Mouse (Mus musculus) right cerebral cortex, postnatal 4 days (tissue): ENCODE data around the gene Gcg.

Experiments used
- DNase-seq: peaks from one replicate; pipeline ENCODE4 v3.0.0-alpha.2; 2022

Gene Gcg

DNA sequence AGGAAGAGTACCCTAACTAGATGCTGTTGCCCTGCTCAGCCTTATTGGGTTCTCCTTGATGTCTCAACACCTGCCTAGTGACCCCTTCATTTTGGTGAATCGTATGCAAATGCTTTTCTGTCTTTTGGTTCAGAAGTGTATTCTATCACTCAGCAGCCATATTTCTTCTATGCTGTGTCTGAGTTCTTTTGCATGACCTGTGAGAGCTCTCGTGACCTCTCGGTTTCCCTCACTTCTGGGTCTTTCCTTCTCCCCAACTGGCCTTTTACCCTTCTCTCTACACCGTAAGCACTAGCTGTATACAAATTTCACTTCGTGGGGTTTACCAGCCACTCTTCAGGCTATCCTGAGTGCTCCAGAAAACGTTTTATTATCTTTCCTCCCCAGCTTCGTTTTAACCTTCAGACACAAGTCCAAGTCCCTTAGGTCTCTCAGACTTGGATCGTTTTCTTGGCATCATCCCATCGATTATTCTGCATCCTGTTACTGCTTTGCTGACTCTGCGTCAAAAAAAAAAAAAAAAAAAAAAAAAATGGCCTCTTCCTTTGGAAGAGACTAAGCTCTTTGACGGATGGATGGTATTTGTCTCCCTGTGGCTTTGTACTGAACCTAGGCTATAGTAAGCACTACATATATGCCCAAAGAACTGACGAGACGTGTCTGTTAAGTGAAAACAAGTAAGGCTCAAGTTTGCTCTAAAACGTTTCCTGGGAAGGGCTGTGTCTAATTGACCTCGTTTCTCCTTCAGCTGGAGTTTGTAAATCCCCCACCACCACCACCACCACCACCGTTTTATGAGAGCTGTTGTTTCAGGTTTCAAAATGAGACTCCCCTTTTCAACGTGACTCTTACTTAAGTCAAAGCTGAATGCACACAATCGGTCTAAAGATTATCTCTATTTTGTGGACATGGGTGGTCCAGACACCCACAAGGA lies 23.9 kb downstream of the Gcg start:
- DNase-seq: no peak

DNA sequence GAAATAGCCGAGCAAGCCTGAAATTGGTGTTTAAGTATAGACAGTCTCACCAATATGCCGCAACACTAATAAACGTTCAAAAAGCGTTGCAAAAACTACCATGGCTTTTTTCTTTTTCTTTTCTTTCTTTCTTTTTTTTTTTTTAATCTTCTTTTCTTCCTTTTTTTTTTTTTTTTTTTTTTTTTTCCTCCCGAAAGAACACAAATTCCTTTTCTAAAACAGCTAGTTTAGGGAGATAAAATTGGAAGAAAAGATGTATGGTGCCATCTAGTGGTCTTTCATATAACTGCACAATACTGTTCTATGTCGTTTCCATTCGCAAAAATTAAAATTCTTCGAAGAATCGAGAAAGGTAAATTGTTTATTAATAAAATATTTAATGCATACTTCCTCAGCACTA lies 25.4 kb downstream of the Gcg start:
- DNase-seq: no peak

DNA sequence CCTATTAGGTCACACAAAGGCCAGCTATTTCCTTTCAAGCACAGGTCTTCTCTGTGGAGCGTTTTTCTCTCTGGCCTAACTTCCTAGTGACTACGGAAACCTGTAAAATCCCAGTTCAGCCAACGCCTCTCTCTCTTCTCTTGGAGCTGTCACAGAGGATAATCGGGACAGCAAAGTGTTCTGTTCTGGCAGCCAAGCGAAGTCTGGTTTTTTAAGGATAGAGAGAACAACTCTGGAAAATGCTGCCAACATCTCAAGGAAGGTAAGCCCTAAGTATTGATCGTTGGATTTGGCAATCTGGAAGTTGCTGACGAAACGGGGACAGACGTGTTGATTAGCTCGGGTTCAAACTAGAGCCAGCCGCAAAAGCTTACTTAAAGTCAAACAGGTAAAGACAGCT lies 28.5 kb downstream of the Gcg start:
- no peak for DNase-seq

DNA sequence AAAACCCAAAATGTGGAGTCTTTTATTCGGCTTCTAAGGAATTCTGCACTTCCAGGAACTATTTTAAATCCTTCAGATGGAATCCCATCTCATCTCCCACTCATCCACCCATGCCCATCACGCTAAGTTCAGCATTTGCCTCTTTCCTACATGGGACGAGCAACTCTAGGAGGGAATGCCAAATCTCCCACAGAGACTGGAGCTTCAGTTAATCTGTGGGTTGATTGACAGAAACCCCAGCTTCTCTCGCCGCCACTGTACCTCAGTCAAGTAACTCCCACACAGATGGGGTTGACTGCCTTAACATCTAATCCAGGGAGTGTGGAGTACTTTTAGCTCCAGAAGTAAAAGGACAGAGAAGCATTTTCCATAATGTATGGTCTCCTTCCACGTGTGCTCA lies 29.4 kb downstream of the Gcg start:
- no peak for DNase-seq

DNA sequence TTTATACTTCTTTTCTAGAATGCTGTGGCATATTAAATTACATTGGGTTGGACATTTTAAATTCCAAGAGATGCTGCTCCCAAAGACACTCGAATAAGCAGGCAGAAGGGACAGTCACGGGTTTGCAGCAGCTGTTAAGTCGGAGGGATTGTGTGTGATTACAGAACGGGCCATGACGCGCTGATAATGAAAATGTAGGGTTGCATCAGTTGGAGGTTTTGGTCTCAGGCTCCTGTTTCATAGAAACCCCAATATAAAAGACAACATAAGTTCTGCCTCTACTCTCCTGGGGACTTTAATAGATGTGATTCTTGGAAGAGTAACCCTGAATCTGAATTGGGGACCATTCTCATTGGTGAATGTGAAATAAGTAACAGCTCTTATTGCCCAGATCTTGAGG lies 33.1 kb downstream of the Gcg start:
- no peak for DNase-seq

DNA sequence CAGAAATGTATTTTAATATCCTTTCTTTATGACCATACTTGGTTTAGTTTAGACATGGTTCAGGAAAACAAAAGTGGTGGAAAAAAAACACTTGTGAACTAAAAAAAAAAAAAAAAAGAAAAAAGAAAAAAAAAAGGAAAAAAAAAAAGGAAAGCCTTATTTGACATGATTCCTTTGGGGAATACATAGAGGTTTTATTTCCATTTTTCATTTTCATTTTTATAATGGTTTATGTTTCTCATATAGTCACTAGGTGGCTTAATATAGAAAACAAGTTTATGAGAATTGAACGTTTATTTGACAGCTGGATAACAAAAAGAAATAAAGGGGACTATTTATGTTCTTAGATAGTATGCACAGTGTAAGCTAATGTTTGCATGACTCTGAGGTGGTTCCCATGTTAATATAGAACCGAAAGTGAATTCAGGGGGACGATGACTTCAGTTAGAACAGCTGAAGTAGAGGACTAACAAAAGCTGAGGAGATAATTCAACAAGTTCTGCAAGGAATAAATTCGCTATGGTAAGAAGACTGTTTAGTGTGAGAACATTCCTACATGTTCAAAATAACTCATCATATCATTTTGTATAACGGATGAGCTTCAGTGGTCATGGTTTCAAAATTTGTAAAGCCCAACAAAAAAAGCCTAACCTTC lies 33.6 kb downstream of the Gcg start:
- no peak for DNase-seq

DNA sequence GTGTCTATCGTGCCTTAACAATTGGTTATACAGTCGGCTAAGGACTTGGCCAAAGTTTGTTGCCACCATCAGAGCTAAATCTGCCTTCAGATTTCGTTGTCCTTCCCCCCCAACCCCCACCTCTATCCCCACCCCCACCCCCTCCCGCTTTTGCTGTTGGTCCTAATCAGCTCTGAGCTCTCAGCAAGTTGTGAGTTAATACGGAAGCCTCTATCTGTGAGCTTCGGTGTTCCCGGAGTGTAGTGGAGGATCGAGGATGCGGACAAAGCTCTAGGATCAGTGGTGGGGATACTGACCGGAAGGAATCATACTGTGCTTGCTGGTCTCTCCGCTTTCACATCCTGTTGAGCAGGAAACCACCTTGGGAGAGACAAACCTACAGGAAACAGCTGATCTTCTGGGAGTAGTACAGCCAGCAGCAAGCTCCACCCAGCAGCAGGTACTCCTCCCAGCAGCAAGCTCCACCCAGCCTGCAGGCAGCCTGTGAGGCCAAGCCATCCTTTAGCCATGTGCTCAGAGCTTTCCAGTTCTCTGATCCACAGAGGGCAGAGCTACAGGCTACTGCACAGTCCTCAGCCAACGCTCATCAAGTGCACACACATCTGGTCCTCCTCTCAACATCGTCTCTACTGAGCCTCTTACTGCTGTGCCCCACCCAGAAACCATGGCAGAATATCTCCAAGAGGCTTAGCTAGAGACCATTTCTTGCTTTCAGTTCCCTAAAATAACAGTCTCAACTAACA lies 42.5 kb downstream of the Gcg start:
- no peak for DNase-seq

DNA sequence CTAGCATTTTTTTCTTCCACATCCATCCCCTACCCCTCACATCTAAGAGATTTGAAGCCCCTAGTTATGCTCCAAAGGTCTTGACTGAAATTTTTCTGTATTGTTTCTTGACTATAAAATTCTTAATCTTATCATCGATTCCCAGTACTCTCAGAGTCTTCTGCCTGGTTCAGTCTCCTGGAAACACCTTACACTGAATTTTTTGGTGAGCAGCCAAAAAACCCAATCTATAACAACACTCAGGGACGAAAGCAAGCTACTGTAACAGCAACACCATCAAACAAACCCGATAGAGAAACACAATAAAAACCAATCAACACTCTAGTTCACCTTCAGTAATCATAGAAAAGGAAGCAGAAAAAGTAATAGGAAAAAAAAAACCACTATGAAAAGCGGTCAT lies 43.4 kb downstream of the Gcg start:
- no peak for DNase-seq

DNA sequence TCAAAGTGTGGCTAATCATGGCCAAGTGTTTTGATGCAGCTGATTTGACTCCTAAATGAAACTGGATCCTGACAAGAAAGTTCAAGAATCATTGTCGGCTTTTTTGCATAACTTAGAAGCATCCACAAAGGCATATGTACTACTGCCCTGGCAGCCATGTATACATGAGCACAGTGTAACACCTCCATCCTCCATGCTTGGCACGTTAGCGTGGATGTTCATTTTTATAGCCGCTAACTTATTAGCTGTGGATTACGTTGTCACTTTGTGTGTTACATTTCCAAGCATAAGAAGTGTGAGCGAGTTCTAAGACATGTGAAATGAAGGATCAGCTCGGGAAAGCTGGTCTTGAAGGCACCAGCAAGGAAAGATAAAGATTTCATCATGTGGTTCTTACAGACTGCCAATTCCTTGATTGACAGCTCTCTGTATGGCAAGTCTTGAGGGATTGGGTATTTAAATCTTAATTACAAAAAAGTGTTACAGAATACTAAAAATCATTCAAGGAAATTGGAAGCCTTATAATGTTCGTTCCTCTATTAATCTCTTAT lies 52.1 kb downstream of the Gcg start:
- no peak for DNase-seq

DNA sequence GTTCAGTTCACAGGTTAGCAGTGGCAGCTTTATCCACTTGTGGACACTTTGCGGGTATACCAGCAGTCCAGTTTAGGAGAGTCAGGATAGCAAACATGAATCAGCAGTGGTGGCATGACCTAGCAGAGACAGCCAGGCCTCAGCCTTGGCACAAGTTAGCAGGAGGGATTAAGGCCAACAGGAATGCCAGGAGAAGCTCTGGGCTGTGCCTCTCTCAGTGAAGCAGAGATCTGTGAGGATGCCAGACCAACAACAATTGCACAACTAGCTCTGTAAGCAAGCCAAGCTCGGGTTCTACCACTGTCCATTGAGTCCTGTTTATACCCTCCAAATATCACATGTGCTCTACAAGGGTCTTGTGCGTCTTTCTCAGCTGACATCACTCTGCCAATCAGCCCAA lies 57.5 kb downstream of the Gcg start:
- no peak for DNase-seq
